ENCODE assay signal across 9 mouse cellular contexts in the genomic region with DNA sequence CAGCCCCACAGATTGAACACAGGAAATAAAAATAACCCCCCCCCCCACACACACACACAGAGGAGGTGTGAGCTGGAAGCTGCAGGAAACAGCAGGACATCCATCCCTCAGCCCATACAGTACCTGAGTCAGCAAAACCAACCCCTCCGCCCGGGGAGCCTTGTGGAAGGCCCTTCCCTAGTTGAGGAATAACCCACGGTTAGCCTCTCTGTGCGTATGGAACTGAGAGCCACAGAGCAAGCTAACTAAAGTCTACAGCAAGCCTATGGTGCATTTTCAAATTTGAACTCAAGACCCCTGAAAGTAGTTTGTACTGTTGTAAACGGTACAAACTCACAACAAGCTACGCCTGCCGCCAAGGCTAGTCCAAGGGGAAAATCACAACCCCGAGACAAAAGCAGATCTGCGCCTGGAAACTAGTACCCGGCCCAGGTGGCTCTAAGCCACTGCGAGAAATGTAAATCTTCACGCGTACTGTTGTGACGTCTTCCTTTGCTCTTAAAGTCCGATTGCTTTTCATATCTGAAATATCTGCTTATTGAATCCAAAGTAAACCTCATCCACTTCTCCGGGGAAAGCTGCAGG. TPM values are rescaled to one million over a fixed set of nuclear protein-coding genes. Genes with fewer than 3 reads are reported as not detected.
DNase-seq lines count a peak whose midpoint lies in the region; ATAC-seq lines count a peak whose summit lies in the region.
"Had no signal": no experiment of that assay in that cellular context is flagged by ENCODE, and none has a peak within 500 bp of the region (broad histone marks: within the 10 kb centered on the region; RNA-seq: fewer than 3 reads in every experiment).

No protein-coding gene starts in this region.

- no peaks in the 10 kb centered on the region for H3K27me3 ChIP-seq in forebrain, embryonic 12.5 days
- no peaks in the 10 kb centered on the region for H3K27me3 ChIP-seq in forebrain, embryonic 15.5 days
- peaks cover under 1% of the 10 kb centered on the region for H3K27me3 ChIP-seq in megakaryocyte, embryonic 14.5 days (replicated peaks)
- H3K27me3 ChIP-seq in heart, embryonic 16.5 days (ENCODE audit: control insufficient read depth, insufficient read depth, low read length), result no peaks in the 10 kb centered on the region
- no peaks in the 10 kb centered on the region for H3K27me3 ChIP-seq in neural tube, embryonic 13.5 days

- H3K9ac ChIP-seq in forebrain, embryonic 12.5 days, result no peak overlapping the region
- H3K9ac ChIP-seq in forebrain, embryonic 15.5 days (replicated peaks), result no peak overlapping the region
- H3K9ac ChIP-seq in heart, embryonic 16.5 days (ENCODE audit: low read length), result 0 out of 2 replicates have a peak overlapping the region, but pooled peaks have one; percentile 10
- H3K9ac ChIP-seq in neural tube, embryonic 13.5 days, result 0 out of 2 replicates have a peak overlapping the region, but pooled peaks have one; percentile 41

- H3K27ac ChIP-seq in forebrain, embryonic 12.5 days, result 0 out of 2 replicates have a peak overlapping the region, but pooled peaks have one; percentile 14
- no peak overlapping the region for H3K27ac ChIP-seq in forebrain, embryonic 15.5 days (replicated peaks)
- peak overlapping the region; percentile 80 for H3K27ac ChIP-seq in heart, embryonic 16.5 days (ENCODE audit: low read length)
- peak overlapping the region; percentile 75 for H3K27ac ChIP-seq in neural tube, embryonic 13.5 days (replicated peaks)

- H3K4me2 ChIP-seq in forebrain, embryonic 12.5 days, result no peak overlapping the region
- no peak overlapping the region for H3K4me2 ChIP-seq in forebrain, embryonic 15.5 days (replicated peaks)
- no peak overlapping the region for H3K4me2 ChIP-seq in heart, embryonic 16.5 days (ENCODE audit: low read depth, low read length)
- no peak overlapping the region for H3K4me2 ChIP-seq in neural tube, embryonic 13.5 days

- peaks cover 23% of the 10 kb centered on the region for H3K4me1 ChIP-seq in forebrain, embryonic 12.5 days
- peaks cover 15% of the 10 kb centered on the region for H3K4me1 ChIP-seq in forebrain, embryonic 15.5 days
- H3K4me1 ChIP-seq in megakaryocyte, embryonic 14.5 days, result peaks cover 24% of the 10 kb centered on the region
- H3K4me1 ChIP-seq in heart, embryonic 16.5 days (ENCODE audit: control insufficient read depth, insufficient read depth, low read length), result peaks cover 33% of the 10 kb centered on the region
- H3K4me1 ChIP-seq in neural tube, embryonic 13.5 days (replicated peaks), result peaks cover 56% of the 10 kb centered on the region

- no peak for ATAC-seq in forebrain, embryonic 12.5 days (ENCODE audit: low FRiP score)
- no peak for ATAC-seq in forebrain, embryonic 15.5 days (replicated peaks)
- ATAC-seq in megakaryocyte, adult 5-6 weeks (ENCODE audit: poor library complexity, severe bottlenecking), result no peak
- no peak for ATAC-seq in heart, embryonic 16.5 days (replicated peaks; ENCODE audit: extremely low read depth, insufficient read depth, low FRiP score)
- no peak for ATAC-seq in neural tube, embryonic 13.5 days (ENCODE audit: low read depth)

- H3K4me3 ChIP-seq in forebrain, embryonic 12.5 days (replicated peaks), result no peak overlapping the region
- H3K4me3 ChIP-seq in forebrain, embryonic 15.5 days, result no peak overlapping the region
- peak overlapping the region; percentile 83 for H3K4me3 ChIP-seq in megakaryocyte, embryonic 14.5 days (replicated peaks)
- H3K4me3 ChIP-seq in heart, embryonic 16.5 days (ENCODE audit: low read length), result no peak overlapping the region
- H3K4me3 ChIP-seq in neural tube, embryonic 13.5 days, result no peak overlapping the region

- no peaks in the 10 kb centered on the region for H3K9me3 ChIP-seq in forebrain, embryonic 12.5 days
- no peaks in the 10 kb centered on the region for H3K9me3 ChIP-seq in forebrain, embryonic 15.5 days
- H3K9me3 ChIP-seq in megakaryocyte, embryonic 14.5 days, result no peaks in the 10 kb centered on the region
- no peaks in the 10 kb centered on the region for H3K9me3 ChIP-seq in heart, embryonic 16.5 days (replicated peaks; ENCODE audit: control insufficient read depth, low read length)
- no peaks in the 10 kb centered on the region for H3K9me3 ChIP-seq in neural tube, embryonic 13.5 days

- no peak for DNase-seq in adrenal gland, postnatal 10 days
- DNase-seq in lung, adult 18-20 months, result no peak

- WGBS in forebrain, embryonic 12.5 days, result 81% methylated on average over 16 of the region's 16 CpGs
- WGBS in forebrain, embryonic 15.5 days, result 83% methylated on average over 16 of the region's 16 CpGs
- WGBS in heart, embryonic 16.5 days, result 59% methylated on average over 16 of the region's 16 CpGs
- 69% methylated on average over 16 of the region's 16 CpGs for WGBS in neural tube, embryonic 13.5 days

- H3K36me3 ChIP-seq in forebrain, embryonic 12.5 days (replicated peaks), result peaks cover 22% of the 10 kb centered on the region
- peaks cover 7% of the 10 kb centered on the region; the same call in 1 of the 2 replicates for H3K36me3 ChIP-seq in forebrain, embryonic 15.5 days
- H3K36me3 ChIP-seq in megakaryocyte, embryonic 14.5 days (replicated peaks; ENCODE audit: low read length), result peaks cover 45% of the 10 kb centered on the region
- H3K36me3 ChIP-seq in heart, embryonic 16.5 days (ENCODE audit: control insufficient read depth, insufficient read depth), result peaks cover 2% of the 10 kb centered on the region; the same call in 1 of the 2 replicates
- peaks cover 11% of the 10 kb centered on the region for H3K36me3 ChIP-seq in neural tube, embryonic 13.5 days

RNA-seq across cellular contexts. Expression of gene Dad1, which starts 20.3 kb away (rescaled TPM):
- polyA plus RNA-seq in forebrain, embryonic 12.5 days (2016; fragmentation: Nextera tagmentation; extraction: Ambion mirVana), result 234 and 241 TPM in 2 replicates
- 286 and 291 TPM in 2 replicates for polyA plus RNA-seq in forebrain, embryonic 15.5 days (2015; fragmentation: Nextera tagmentation; extraction: Ambion mirVana)
- polyA plus RNA-seq in megakaryocyte, embryonic 14.5 days (2012; ENCODE audit: insufficient read depth, low replicate concordance), result 15.0 and 54.8 TPM in 2 replicates
- 136 and 154 TPM in 2 replicates for total RNA-seq in megakaryocyte, adult 5-6 weeks (2015)
- total RNA-seq in megakaryocyte, adult 5-6 weeks (2017), result 84.1 and 86.7 TPM in 2 replicates
- polyA plus RNA-seq in heart, embryonic 16.5 days (2015; fragmentation: Nextera tagmentation; extraction: Ambion mirVana), result 349 and 394 TPM in 2 replicates
- 416 and 437 TPM in 2 replicates for polyA plus RNA-seq in neural tube, embryonic 13.5 days (2015; fragmentation: Nextera tagmentation; extraction: Ambion mirVana)
- 100 to 1,000 TPM; 171 to 191 TPM for total RNA-seq in adrenal gland, postnatal 10 days (2021)

RNA-seq across cellular contexts. Expression of gene Abhd4, which starts 20.3 kb away (rescaled TPM):
- 46.3 and 48.5 TPM in 2 replicates for polyA plus RNA-seq in forebrain, embryonic 12.5 days (2016; fragmentation: Nextera tagmentation; extraction: Ambion mirVana)
- polyA plus RNA-seq in forebrain, embryonic 15.5 days (2015; fragmentation: Nextera tagmentation; extraction: Ambion mirVana), result 47.7 and 53.9 TPM in 2 replicates
- 17.3 and 19.7 TPM in 2 replicates for polyA plus RNA-seq in megakaryocyte, embryonic 14.5 days (2012; ENCODE audit: insufficient read depth, low replicate concordance)
- 11.0 and 13.9 TPM in 2 replicates for total RNA-seq in megakaryocyte, adult 5-6 weeks (2015)
- total RNA-seq in megakaryocyte, adult 5-6 weeks (2017), result 10.0 and 16.5 TPM in 2 replicates
- polyA plus RNA-seq in heart, embryonic 16.5 days (2015; fragmentation: Nextera tagmentation; extraction: Ambion mirVana), result 115 and 119 TPM in 2 replicates
- polyA plus RNA-seq in neural tube, embryonic 13.5 days (2015; fragmentation: Nextera tagmentation; extraction: Ambion mirVana), result 60.4 and 72.4 TPM in 2 replicates
- total RNA-seq in adrenal gland, postnatal 10 days (2021), result 100 to 1,000 TPM; 206 to 229 TPM

RNA-seq across cellular contexts. Expression of gene Olfr49, which starts 51.1 kb away (rescaled TPM):
- polyA plus RNA-seq in forebrain, embryonic 12.5 days (2016; fragmentation: Nextera tagmentation; extraction: Ambion mirVana), result not detected in 2 replicates
- polyA plus RNA-seq in forebrain, embryonic 15.5 days (2015; fragmentation: Nextera tagmentation; extraction: Ambion mirVana), result not detected in 2 replicates
- not detected in 2 replicates for polyA plus RNA-seq in megakaryocyte, embryonic 14.5 days (2012; ENCODE audit: insufficient read depth, low replicate concordance)
- total RNA-seq in megakaryocyte, adult 5-6 weeks (2015), result not detected in 2 replicates
- total RNA-seq in megakaryocyte, adult 5-6 weeks (2017), result 0.11 TPM in 1 of 2 replicates, not detected in the other
- not detected in 2 replicates for polyA plus RNA-seq in heart, embryonic 16.5 days (2015; fragmentation: Nextera tagmentation; extraction: Ambion mirVana)
- polyA plus RNA-seq in neural tube, embryonic 13.5 days (2015; fragmentation: Nextera tagmentation; extraction: Ambion mirVana), result not detected in 2 replicates
- not detected for total RNA-seq in adrenal gland, postnatal 10 days (2021)
- total RNA-seq: adrenal gland, postnatal 4 days had no signal

Comparison
In these comparisons a context has a peak if more than half of its experiments do, and no peak if none do; other contexts are left out.
1. H3K9ac ChIP-seq: peak in heart, embryonic 16.5 days (single experiment) and neural tube, embryonic 13.5 days (single experiment); none in forebrain, embryonic 12.5 days (single experiment) and forebrain, embryonic 15.5 days (single experiment).